ENCODE assay signal across 22 mouse cellular contexts in genomic region chr6:38632826-38633225, GRCm38 (mm10). TPM values are rescaled to one million over a fixed set of nuclear protein-coding genes. Genes with fewer than 3 reads are reported as not detected.
DNase-seq lines count a peak whose midpoint lies in the region; ATAC-seq lines count a peak whose summit lies in the region.
"Had no signal": no experiment of that assay in that cellular context is flagged by ENCODE, and none has a peak within 500 bp of the region (broad histone marks: within the 10 kb centered on the region; RNA-seq: fewer than 3 reads in every experiment).

No protein-coding gene starts in this region.

- WGBS in heart, embryonic 10.5 days, result 75% methylated on average over 2 of the region's 2 CpGs
- WGBS in midbrain, embryonic 11.5 days, result 85% methylated on average over 2 of the region's 2 CpGs
- 88% methylated on average over 2 of the region's 2 CpGs for WGBS in midbrain, embryonic 16.5 days

- H3K4me2 ChIP-seq in midbrain, embryonic 11.5 days, result no peak overlapping the region
- no peak overlapping the region for H3K4me2 ChIP-seq in midbrain, embryonic 16.5 days (ENCODE audit: low read length)
- H3K4me2 ChIP-seq: embryonic facial prominence, embryonic 13.5 days; embryonic facial prominence, embryonic 15.5 days; forebrain, embryonic 12.5 days had no signal

- H3K36me3 ChIP-seq in heart, embryonic 10.5 days, result peaks cover 4% of the 10 kb centered on the region; the same call in 1 of the 2 replicates
- H3K36me3 ChIP-seq in midbrain, embryonic 11.5 days (ENCODE audit: control insufficient read depth, insufficient read depth, low read length), result no peaks in the 10 kb centered on the region
- H3K36me3 ChIP-seq in midbrain, embryonic 16.5 days (ENCODE audit: control insufficient read depth, insufficient read depth, low read length), result no peaks in the 10 kb centered on the region
- H3K36me3 ChIP-seq: embryonic facial prominence, embryonic 13.5 days; embryonic facial prominence, embryonic 15.5 days had no signal

- no peaks in the 10 kb centered on the region for H3K9me3 ChIP-seq in heart, embryonic 10.5 days
- no peaks in the 10 kb centered on the region for H3K9me3 ChIP-seq in midbrain, embryonic 11.5 days (ENCODE audit: control insufficient read depth, low read length)
- no peaks in the 10 kb centered on the region for H3K9me3 ChIP-seq in midbrain, embryonic 16.5 days (replicated peaks; ENCODE audit: control insufficient read depth, low read length, poor library complexity, severe bottlenecking)
- H3K9me3 ChIP-seq: embryonic facial prominence, embryonic 13.5 days; embryonic facial prominence, embryonic 15.5 days; forebrain, embryonic 10.5 days; forebrain, embryonic 12.5 days had no signal

- peaks cover 19% of the 10 kb centered on the region for H3K4me1 ChIP-seq in heart, embryonic 10.5 days
- peaks cover 13% of the 10 kb centered on the region for H3K4me1 ChIP-seq in midbrain, embryonic 11.5 days (ENCODE audit: control insufficient read depth, insufficient read depth, low read length)
- H3K4me1 ChIP-seq in midbrain, embryonic 16.5 days (ENCODE audit: control insufficient read depth, insufficient read depth, low read length), result peaks cover 15% of the 10 kb centered on the region

- H3K27me3 ChIP-seq in heart, embryonic 10.5 days (ENCODE audit: insufficient read depth, poor library complexity, severe bottlenecking), result peaks cover 50% of the 10 kb centered on the region
- peaks cover 30% of the 10 kb centered on the region for H3K27me3 ChIP-seq in midbrain, embryonic 11.5 days (ENCODE audit: control insufficient read depth, insufficient read depth, low read length)
- peaks cover 34% of the 10 kb centered on the region for H3K27me3 ChIP-seq in midbrain, embryonic 16.5 days (ENCODE audit: control insufficient read depth, insufficient read depth, low read depth, low read length)

- H3K9ac ChIP-seq in midbrain, embryonic 11.5 days (ENCODE audit: low read length), result no peak overlapping the region
- H3K9ac ChIP-seq in midbrain, embryonic 16.5 days (ENCODE audit: low read depth, low read length), result no peak overlapping the region
- H3K9ac ChIP-seq: embryonic facial prominence, embryonic 13.5 days; embryonic facial prominence, embryonic 15.5 days; forebrain, embryonic 12.5 days had no signal

- intact Hi-C loops in heart, postnatal 36 days (cut with DNase I), result no loop called here

- no peak for ATAC-seq in midbrain, embryonic 11.5 days (ENCODE audit: low FRiP score)
- no peak for ATAC-seq in midbrain, embryonic 16.5 days
- ATAC-seq: forebrain, embryonic 14.5 days; forebrain, embryonic 16.5 days had no signal

- no peak overlapping the region for H3K4me3 ChIP-seq in heart, embryonic 10.5 days
- no peak overlapping the region for H3K4me3 ChIP-seq in midbrain, embryonic 11.5 days (ENCODE audit: low read depth, low read length)
- no peak overlapping the region for H3K4me3 ChIP-seq in midbrain, embryonic 16.5 days (ENCODE audit: low read depth, low read length)
- H3K4me3 ChIP-seq: embryonic facial prominence, embryonic 13.5 days; embryonic facial prominence, embryonic 15.5 days; erythroblast, embryonic 14.5 days; forebrain, embryonic 10.5 days; forebrain, embryonic 12.5 days had no signal

- DNase-seq in heart, embryonic 10.5 days (ENCODE audit: low spot score), result peak; percentile 72
- no peak for DNase-seq in heart, postnatal 36 days
- DNase-seq in midbrain, embryonic 11.5 days (ENCODE audit: low spot score, missing footprints), result peak; percentile 64
- DNase-seq: adrenal gland, adult 2 months; adrenal gland, postnatal 10 days; adrenal gland, postnatal 25 days; cerebellum, adult 11 months; cerebellum, adult 18-20 months; cerebellum, adult 8-10 months; cerebellum, adult 9-11 months; cerebellum, postnatal 14 days; cerebellum, postnatal 36 days; embryo, embryonic 11 days had no signal

- no peak overlapping the region for H3K27ac ChIP-seq in heart, embryonic 10.5 days
- no peak overlapping the region for H3K27ac ChIP-seq in midbrain, embryonic 11.5 days (ENCODE audit: low read depth, low read length)
- no peak overlapping the region for H3K27ac ChIP-seq in midbrain, embryonic 16.5 days (ENCODE audit: low read length)
- H3K27ac ChIP-seq: embryonic facial prominence, embryonic 13.5 days; embryonic facial prominence, embryonic 15.5 days; forebrain, embryonic 10.5 days; forebrain, embryonic 12.5 days had no signal

RNA-seq across cellular contexts. Expression of gene Klrg2, which starts 4.2 kb away (rescaled TPM):
- 0.10 TPM in 1 of 2 replicates, not detected in the other for polyA plus RNA-seq in heart, embryonic 10.5 days (2016; fragmentation: Nextera tagmentation; extraction: Ambion mirVana)
- total RNA-seq in heart, postnatal 36 days (2021), result under 1 TPM; 0.33 to 0.51 TPM
- 0.07 and 0.11 TPM in 2 replicates for polyA plus RNA-seq in midbrain, embryonic 11.5 days (2014; fragmentation: Nextera tagmentation; extraction: Ambion mirVana)
- polyA plus RNA-seq in midbrain, embryonic 16.5 days (2015; fragmentation: Nextera tagmentation; extraction: Ambion mirVana), result not detected in 2 replicates
- total RNA-seq: common myeloid progenitor, adult 5-6 weeks had no signal
- polyA plus RNA-seq: erythroblast, embryonic 14.5 days; forebrain, embryonic 12.5 days; forebrain, embryonic 14.5 days; forebrain, embryonic 16.5 days had no signal

RNA-seq across cellular contexts. Expression of gene Clec2l, which starts 30.0 kb away (rescaled TPM):
- polyA plus RNA-seq in heart, embryonic 10.5 days (2016; fragmentation: Nextera tagmentation; extraction: Ambion mirVana), result 0.50 and 1.5 TPM in 2 replicates
- total RNA-seq in heart, postnatal 36 days (2021), result 1 to 10 TPM; 1.5 to 1.7 TPM
- 2.1 and 2.2 TPM in 2 replicates for polyA plus RNA-seq in midbrain, embryonic 11.5 days (2014; fragmentation: Nextera tagmentation; extraction: Ambion mirVana)
- 15.6 and 22.9 TPM in 2 replicates for polyA plus RNA-seq in midbrain, embryonic 16.5 days (2015; fragmentation: Nextera tagmentation; extraction: Ambion mirVana)
- total RNA-seq: common myeloid progenitor, adult 5-6 weeks had no signal

Comparison
In these comparisons a context has a peak if more than half of its experiments do, and no peak if none do; other contexts are left out.
1. DNase-seq: peak in heart, embryonic 10.5 days (single experiment) and midbrain, embryonic 11.5 days (single experiment); none in heart, postnatal 36 days (0 of 2).